Mouse (Mus musculus) C2C12 (cell line): ENCODE data around the gene Akap12. TPM values are rescaled to one million over a fixed set of nuclear protein-coding genes. Genes with fewer than 3 reads are reported as not detected.

Experiments used
- H3K27me3 ChIP-seq: one replicate; pipeline ENCODE4 v1.6.1; 2011; ENCODE audit not compliant: control insufficient read depth, insufficient read depth, insufficient read length
- H3K36me3 ChIP-seq: one replicate; pipeline ENCODE4 v1.6.1; 2011; ENCODE audit not compliant: control insufficient read depth, insufficient read depth
- H3K4me3 ChIP-seq: one replicate; pipeline ENCODE4 v1.5.1; 2011; ENCODE audit warnings: mild to moderate bottlenecking, control low read depth; ENCODE audit not compliant: poor library complexity, insufficient read depth, severe bottlenecking
- H3K79me2 ChIP-seq: one replicate; pipeline ENCODE4 v1.6.1; 2011; ENCODE audit not compliant: control insufficient read depth, insufficient read depth
- H3K79me3 ChIP-seq: one replicate; pipeline ENCODE4 v1.6.1; 2011; ENCODE audit warnings: low read depth, control low read depth
- H3ac ChIP-seq: one replicate; pipeline ENCODE3; 2011; ENCODE audit warnings: low read depth; ENCODE audit not compliant: control insufficient read depth, insufficient read length
- CEBPB ChIP-seq: IDR thresholded peaks from one replicate; pipeline ENCODE4 v1.6.1; 2011; ENCODE audit warnings: low read depth, mild to moderate bottlenecking, control low read depth, moderate library complexity
- CTCF ChIP-seq: IDR thresholded peaks from one replicate; pipeline ENCODE4 v1.5.1; 2011; ENCODE audit not compliant: control insufficient read depth, insufficient read depth, insufficient read length
- FOSL1 ChIP-seq: IDR thresholded peaks from one replicate; pipeline ENCODE4 v1.8.0; 2011; ENCODE audit warnings: mild to moderate bottlenecking, low read length; ENCODE audit not compliant: poor library complexity, insufficient read depth, severe bottlenecking
- MAX ChIP-seq: IDR thresholded peaks from one replicate; pipeline ENCODE4 v1.6.1; 2011; ENCODE audit warnings: mild to moderate bottlenecking, control low read depth
- MYOD1 ChIP-seq: IDR thresholded peaks from one replicate; pipeline ENCODE4 v1.6.1; 2011; ENCODE audit warnings: low read depth; ENCODE audit not compliant: control insufficient read depth, insufficient read length
- MYOG ChIP-seq: IDR thresholded peaks from one replicate; pipeline ENCODE4 v1.6.1; 2011; ENCODE audit not compliant: control insufficient read depth, insufficient read length; ENCODE audit errors: extremely low read depth
- USF1 ChIP-seq: IDR thresholded peaks from one replicate; pipeline ENCODE4 v1.6.1; 2011; ENCODE audit warnings: low read depth, mild to moderate bottlenecking, control low read depth, moderate library complexity
- polyA plus RNA-seq: library from polyadenylated mRNA; unstranded; fragments of >200 nt; fragmentation: generic; extraction: Trizol; gene quantifications from one replicate; pipeline ENCODE4 v1.2.1, GENCODE M21; 2012; ENCODE audit warnings: missing spikeins

Gene Akap12
- polyA plus RNA-seq, 1 experiment = 4.7 TPM

- H3ac ChIP-seq = no peak overlapping the region
- TF ChIP-seq MAX = no peak
- TF ChIP-seq CEBPB = no peak
- no peak for TF ChIP-seq USF1
- no peaks in the 10 kb centered on the region for H3K79me2 ChIP-seq
- no peaks in the 10 kb centered on the region for H3K27me3 ChIP-seq
- no peak overlapping the region for H3K4me3 ChIP-seq
- H3K36me3 ChIP-seq = no peaks in the 10 kb centered on the region
- no peaks in the 10 kb centered on the region for H3K79me3 ChIP-seq
Observed at GRCm38 (mm10) chr10:4323885-4324284, 57.7 kb downstream of the Akap12 start.

GRCm38 (mm10) chr10:4325562-4325961 lies 59.4 kb downstream of the Akap12 start:
- Histone ChIP-seq H3K27me3 (no peaks in the 10 kb centered on the region), H3K4me3 (no peak overlapping the region), H3K79me2 (no peaks in the 10 kb centered on the region), H3ac (no peak overlapping the region), H3K36me3 (no peaks in the 10 kb centered on the region), H3K79me3 (no peaks in the 10 kb centered on the region)
- TF ChIP-seq USF1 (no peak), MYOD1 (no peak), CEBPB (no peak), MAX (no peak), FOSL1 (no peak), CTCF (no peak), MYOG (no peak)

- Histone ChIP-seq H3K36me3 (no peaks in the 10 kb centered on the region), H3K79me3 (no peaks in the 10 kb centered on the region), H3K79me2 (no peaks in the 10 kb centered on the region), H3ac (no peak overlapping the region), H3K27me3 (no peaks in the 10 kb centered on the region), H3K4me3 (no peak overlapping the region)
- TF ChIP-seq FOSL1 (no peak), MYOG (no peak), USF1 (no peak)
Observed at GRCm38 (mm10) chr10:4327716-4328115, 61.5 kb downstream of the Akap12 start.

- Histone ChIP-seq H3K79me2 (no peaks in the 10 kb centered on the region), H3K27me3 (no peaks in the 10 kb centered on the region), H3K4me3 (no peak overlapping the region), H3K79me3 (no peaks in the 10 kb centered on the region), H3ac (no peak overlapping the region), H3K36me3 (no peaks in the 10 kb centered on the region)
- TF ChIP-seq USF1 (no peak), MYOG (no peak), CEBPB (no peak), CTCF (no peak), MAX (no peak), FOSL1 (no peak), MYOD1 (no peak)
Observed at GRCm38 (mm10) chr10:4332228-4332979, 66.2 kb downstream of the Akap12 start.

GRCm38 (mm10) chr10:4333319-4333718 lies 67.1 kb downstream of the Akap12 start:
- TF ChIP-seq CTCF (peak; percentile 30), MYOG (no peak), MAX (no peak), FOSL1 (no peak), USF1 (no peak)
- Histone ChIP-seq H3K79me3 (no peaks in the 10 kb centered on the region), H3K79me2 (no peaks in the 10 kb centered on the region), H3K4me3 (no peak overlapping the region), H3K27me3 (no peaks in the 10 kb centered on the region), H3K36me3 (no peaks in the 10 kb centered on the region), H3ac (no peak overlapping the region)

- Histone ChIP-seq H3K4me3 (no peak overlapping the region), H3K36me3 (no peaks in the 10 kb centered on the region), H3K79me3 (no peaks in the 10 kb centered on the region), H3K79me2 (no peaks in the 10 kb centered on the region), H3ac (no peak overlapping the region), H3K27me3 (no peaks in the 10 kb centered on the region)
- TF ChIP-seq MYOD1 (no peak), MAX (no peak), USF1 (peak; percentile 91), MYOG (no peak), FOSL1 (no peak), CEBPB (no peak)
Observed at GRCm38 (mm10) chr10:4334039-4334683, 68.0 kb downstream of the Akap12 start.
